Mouse (Mus musculus) intestine, embryonic 14.5 days (tissue): ENCODE measurements around the gene Rgs16. TPM values are rescaled to one million over a fixed set of nuclear protein-coding genes. Genes with fewer than 3 reads are reported as not detected.

ENCODE experiments used
- ATAC-seq: fragments of 200-750 bp; cut with Nextera tagmentation; replicated peaks from 2 replicates; pipeline ENCODE4 v1.8.0; 2017; ENCODE audit warnings: low read depth, moderate number of reproducible peaks, moderate TSS enrichment, moderate library complexity; ENCODE audit not compliant: low FRiP score, low TSS enrichment
- DNase-seq: peaks from one replicate; pipeline ENCODE4 v3.0.0-alpha.2; 2018; ENCODE audit warnings: low spot score
- H3K27ac ChIP-seq: fragments of 300-500 bp; sonication (generic); 2 replicates; pipeline ENCODE4 v1.5.1; 2014; ENCODE audit warnings: low read depth, mild to moderate bottlenecking, control low read depth
- H3K27me3 ChIP-seq: fragments of 300-500 bp; sonication (generic); replicated peaks from 2 replicates; pipeline ENCODE4 v1.6.1; 2014; ENCODE audit warnings: low read length, control low read depth; ENCODE audit not compliant: control insufficient read depth, insufficient read depth
- H3K36me3 ChIP-seq: fragments of 300-500 bp; sonication (generic); 2 replicates; pipeline ENCODE4 v1.6.1; 2014; ENCODE audit warnings: low read length, control low read depth; ENCODE audit not compliant: control insufficient read depth, insufficient read depth
- H3K4me1 ChIP-seq: fragments of 300-500 bp; sonication (generic); replicated peaks from 2 replicates; pipeline ENCODE4 v1.6.1; 2014; ENCODE audit warnings: low read length, control low read depth, mixed read lengths; ENCODE audit not compliant: control insufficient read depth, insufficient read depth
- H3K4me2 ChIP-seq: fragments of 300-500 bp; sonication (generic); 2 replicates; pipeline ENCODE4 v1.6.1; 2014; ENCODE audit warnings: low read length
- H3K4me3 ChIP-seq: fragments of 300-500 bp; sonication (generic); 2 replicates; pipeline ENCODE4 v1.5.1; 2014; ENCODE audit warnings: low read depth, low read length, control low read depth, mixed read lengths
- H3K9ac ChIP-seq: fragments of 300-500 bp; sonication (generic); 2 replicates; pipeline ENCODE4 v1.6.1; 2014; ENCODE audit warnings: mild to moderate bottlenecking, low read length
- H3K9me3 ChIP-seq: fragments of 300-500 bp; sonication (generic); 2 replicates; pipeline ENCODE4 v1.6.1; 2016; ENCODE audit warnings: low read length, control low read depth; ENCODE audit not compliant: control insufficient read depth
- WGBS: fragments of 180-500 bp; shearing (Covaris S2); extraction: QIAGEN DNeasy Blood & Tissue Kit; methylation state at CpG from one replicate; pipeline ENCODE4 v1.1.7; 2014; 5-methylcytosine and 5-hydroxymethylcytosine counted together
- polyA plus RNA-seq: library from polyadenylated mRNA; unstranded; fragments of >200 nt; fragmentation: Nextera tagmentation; extraction: Ambion mirVana; gene quantifications from 2 replicates; pipeline ENCODE4 v1.2.1, GENCODE M21; 2014

Gene Rgs16
- polyA plus RNA-seq, 1 experiment from 2014 or later: 2.7 TPM

DNA sequence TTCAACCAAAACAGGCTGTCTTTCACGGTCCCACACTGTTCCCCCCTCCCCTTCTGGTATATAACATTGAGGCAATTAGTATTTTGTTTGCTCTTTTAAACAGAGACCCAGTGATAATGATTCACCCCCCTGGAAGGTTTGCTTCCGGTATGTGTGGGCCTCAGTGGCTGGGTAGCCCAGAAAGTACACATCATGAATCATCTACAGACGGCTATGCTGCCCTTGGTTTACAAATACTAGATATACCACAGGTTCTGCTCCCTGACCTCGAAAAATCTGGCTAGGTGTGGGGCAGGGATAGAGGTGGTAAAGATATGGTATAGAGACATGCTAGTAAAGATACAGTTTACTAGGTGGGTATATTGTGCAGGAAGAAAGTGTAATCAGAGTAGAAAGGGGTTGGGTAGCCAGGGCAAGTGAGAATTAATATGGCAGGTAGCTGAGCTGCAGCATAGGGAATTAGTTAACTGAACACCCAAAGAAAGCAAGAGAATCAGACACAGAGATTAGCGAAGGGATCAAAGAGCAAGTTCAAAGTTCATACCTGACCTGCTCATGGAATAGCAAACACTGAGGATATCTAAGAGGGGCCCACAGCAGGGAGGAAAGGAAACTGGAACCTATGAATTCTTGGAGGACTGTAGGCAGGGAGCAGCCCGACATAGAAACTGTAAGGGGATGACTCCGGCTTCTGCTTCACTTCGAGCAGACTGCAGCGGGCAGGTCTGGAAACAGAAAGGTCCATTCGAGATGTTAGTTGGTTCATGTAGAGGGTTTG is 30.0 kb downstream of the Rgs16 start:
- H3K4me3 ChIP-seq: no peak overlapping the region
- H3K9me3 ChIP-seq: no peaks in the 10 kb centered on the region
- H3K27ac ChIP-seq: peak overlapping the region; percentile 76
- no peaks in the 10 kb centered on the region for H3K27me3 ChIP-seq
- H3K36me3 ChIP-seq: no peaks in the 10 kb centered on the region
- ATAC-seq: peak; percentile 73
- no peak overlapping the region for H3K4me2 ChIP-seq
- peaks cover 6% of the 10 kb centered on the region; the same call in 1 of the 2 replicates for H3K4me1 ChIP-seq
- H3K9ac ChIP-seq: no peak overlapping the region
- 57% methylated on average over 10 of the region's 10 CpGs for WGBS
- peak; percentile 55 for DNase-seq

- Histone ChIP-seq H3K36me3 (no peaks in the 10 kb centered on the region), H3K9me3 (no peaks in the 10 kb centered on the region), H3K4me1 (peaks cover 6% of the 10 kb centered on the region; the same call in 1 of the 2 replicates), H3K27me3 (no peaks in the 10 kb centered on the region), H3K9ac (no peak overlapping the region), H3K27ac (peak overlapping the region; percentile 76), H3K4me3 (no peak overlapping the region), H3K4me2 (no peak overlapping the region)
- 75% methylated on average over 1 of the region's 1 CpGs for WGBS
- ATAC-seq (no peak), DNase-seq (peak; percentile 64)
Measured at GRCm38 (mm10) chr1:153770776-153771167, 30.6 kb downstream of the Rgs16 start.

- no peak for DNase-seq
- 0 out of 2 replicates have a peak, but pooled peaks have one; percentile 24 for ATAC-seq
- 58% methylated on average over 6 of the region's 6 CpGs for WGBS
Measured at GRCm38 (mm10) chr1:153775174-153775573, 35.0 kb downstream of the Rgs16 start.

GRCm38 (mm10) chr1:153776257-153776656 is 36.1 kb downstream of the Rgs16 start:
- Histone ChIP-seq H3K4me2 (no peak overlapping the region), H3K4me3 (no peak overlapping the region), H3K36me3 (no peaks in the 10 kb centered on the region), H3K27ac (no peak overlapping the region), H3K9ac (no peak overlapping the region), H3K9me3 (no peaks in the 10 kb centered on the region), H3K4me1 (peaks cover 4% of the 10 kb centered on the region; the same call in 1 of the 2 replicates), H3K27me3 (no peaks in the 10 kb centered on the region)
- no peak for DNase-seq
- WGBS: 85% methylated on average over 7 of the region's 7 CpGs
- no peak for ATAC-seq

More at GRCm38 (mm10) chr1:153775174-153775573, 35.0 kb downstream of the Rgs16 start:
- peaks cover 4% of the 10 kb centered on the region; the same call in 1 of the 2 replicates for H3K4me1 ChIP-seq
- H3K36me3 ChIP-seq: no peaks in the 10 kb centered on the region
- no peaks in the 10 kb centered on the region for H3K27me3 ChIP-seq
- no peak overlapping the region for H3K27ac ChIP-seq
- H3K4me2 ChIP-seq: no peak overlapping the region
- no peak overlapping the region for H3K9ac ChIP-seq
- no peak overlapping the region for H3K4me3 ChIP-seq
- no peaks in the 10 kb centered on the region for H3K9me3 ChIP-seq

DNA sequence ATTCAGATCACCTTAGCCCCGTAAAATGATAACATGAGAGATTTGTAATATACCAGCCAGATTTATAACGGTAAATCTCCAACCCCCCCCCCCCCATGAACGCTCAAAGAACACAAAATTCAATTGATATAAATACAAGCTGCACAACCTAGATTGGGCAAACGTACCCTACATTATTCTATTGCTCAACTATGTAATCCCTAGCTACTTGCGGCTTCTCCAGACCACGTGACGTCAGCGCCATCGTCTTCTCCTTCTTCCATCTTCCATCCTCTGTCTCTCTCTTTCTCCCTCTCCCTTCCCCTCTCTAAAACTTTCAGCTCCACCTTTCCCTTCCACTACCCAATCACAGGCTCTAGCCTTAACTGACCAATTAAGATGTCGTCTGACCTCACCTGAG is 38.1 kb downstream of the Rgs16 start:
- 90% methylated on average over 10 of the region's 10 CpGs for WGBS
- Histone ChIP-seq H3K27ac (no peak overlapping the region), H3K9me3 (no peaks in the 10 kb centered on the region), H3K27me3 (no peaks in the 10 kb centered on the region), H3K36me3 (no peaks in the 10 kb centered on the region), H3K4me2 (no peak overlapping the region), H3K4me1 (no peaks in the 10 kb centered on the region; the same call in 1 of the 2 replicates), H3K4me3 (no peak overlapping the region), H3K9ac (no peak overlapping the region)
- no peak for ATAC-seq
- no peak for DNase-seq

DNA sequence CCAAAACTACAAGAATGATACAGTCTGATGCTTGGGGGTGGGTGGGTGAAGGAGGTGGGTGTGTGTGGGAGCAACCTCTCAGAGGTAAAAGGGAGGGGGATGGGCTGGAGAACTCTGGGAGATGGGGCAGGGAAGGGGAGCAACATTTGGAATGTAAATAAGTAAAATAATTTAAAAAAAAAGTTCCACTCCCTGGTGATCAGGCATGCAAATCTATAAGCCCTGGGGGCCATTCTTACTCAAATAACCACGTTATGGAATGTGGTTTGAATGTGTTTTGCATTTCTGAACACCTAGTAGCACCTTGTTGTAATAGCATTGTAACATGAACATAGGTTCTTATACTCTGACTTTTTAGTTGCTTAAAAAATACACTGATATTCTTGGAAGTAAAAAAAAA is 43.2 kb downstream of the Rgs16 start:
- no peak overlapping the region for H3K27ac ChIP-seq
- H3K36me3 ChIP-seq: no peaks in the 10 kb centered on the region
- DNase-seq (no peak), ATAC-seq (no peak)
- H3K4me1 ChIP-seq: no peaks in the 10 kb centered on the region
- no peak overlapping the region for H3K9ac ChIP-seq
- no peaks in the 10 kb centered on the region for H3K27me3 ChIP-seq
- no peak overlapping the region for H3K4me3 ChIP-seq
- H3K9me3 ChIP-seq: no peaks in the 10 kb centered on the region
- no peak overlapping the region for H3K4me2 ChIP-seq
- 38% methylated on average over 1 of the region's 1 CpGs for WGBS

GRCm38 (mm10) chr1:153785608-153786007 is 45.5 kb downstream of the Rgs16 start:
- no peak overlapping the region for H3K9ac ChIP-seq
- no peaks in the 10 kb centered on the region for H3K9me3 ChIP-seq
- H3K36me3 ChIP-seq: no peaks in the 10 kb centered on the region
- no peak overlapping the region for H3K4me2 ChIP-seq
- no peak for DNase-seq
- no peaks in the 10 kb centered on the region for H3K27me3 ChIP-seq
- no peak overlapping the region for H3K27ac ChIP-seq
- H3K4me3 ChIP-seq: no peak overlapping the region
- no peak for ATAC-seq
- 63% methylated on average over 4 of the region's 4 CpGs for WGBS
- no peaks in the 10 kb centered on the region for H3K4me1 ChIP-seq

DNA sequence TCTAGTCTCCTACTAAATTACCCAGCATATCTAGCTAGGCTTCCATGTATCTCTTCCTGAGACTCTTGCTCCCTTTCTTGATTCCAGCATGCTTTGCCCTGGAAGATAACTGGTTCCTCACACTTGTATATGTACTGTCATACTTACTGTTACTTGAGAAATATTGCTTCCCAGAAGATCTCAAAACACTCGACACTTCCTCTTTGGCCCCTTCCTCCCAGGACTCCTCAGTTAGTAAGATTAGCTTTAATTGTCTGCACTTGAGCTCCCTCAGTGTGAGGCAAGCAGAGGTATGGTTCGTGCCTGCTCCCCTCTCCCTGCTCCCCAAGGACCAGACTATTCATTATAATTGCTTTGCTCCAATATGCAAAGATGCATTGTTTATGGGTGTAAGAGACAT is 50.6 kb downstream of the Rgs16 start:
- H3K9me3 ChIP-seq: no peaks in the 10 kb centered on the region
- no peaks in the 10 kb centered on the region for H3K36me3 ChIP-seq
- no peaks in the 10 kb centered on the region for H3K27me3 ChIP-seq
- no peak for ATAC-seq
- WGBS: 69% methylated on average over 2 of the region's 2 CpGs
- no peak overlapping the region for H3K27ac ChIP-seq
- DNase-seq: no peak
- no peak overlapping the region for H3K9ac ChIP-seq
- no peak overlapping the region for H3K4me3 ChIP-seq
- H3K4me1 ChIP-seq: no peaks in the 10 kb centered on the region
- no peak overlapping the region for H3K4me2 ChIP-seq

- Histone ChIP-seq H3K36me3 (no peaks in the 10 kb centered on the region), H3K4me2 (no peak overlapping the region), H3K9ac (no peak overlapping the region), H3K27me3 (no peaks in the 10 kb centered on the region), H3K9me3 (no peaks in the 10 kb centered on the region), H3K4me1 (no peaks in the 10 kb centered on the region), H3K27ac (no peak overlapping the region), H3K4me3 (no peak overlapping the region)
- WGBS: 76% methylated on average over 3 of the region's 3 CpGs
- DNase-seq (no peak), ATAC-seq (no peak)
Measured at GRCm38 (mm10) chr1:153794241-153794640, 54.1 kb downstream of the Rgs16 start.
